Mouse (Mus musculus): ENCODE measurements around the gene Zfr2. TPM values are rescaled to one million over a fixed set of nuclear protein-coding genes. Genes with fewer than 3 reads are reported as not detected.
A peak's percentile ranks its signal among the peaks of the same experiment; 100 is the strongest.

The Zfr2 gene
- polyA plus RNA-seq (2015; fragmentation: Nextera tagmentation; extraction: Ambion mirVana), result 9.7 and 10.9 TPM in 2 replicates

GRCm38 (mm10) chr10:81232580-81233225 is at the start of gene Zfr2:
Gene Zfr2 (plus strand): TSS chr10:81233155.
- Histone ChIP-seq H3K36me3 (ENCODE audit: poor library complexity, severe bottlenecking) (no peaks in the 10 kb centered on the region), H3K27ac (no peak within 1 kb of the TSS), H3K9ac (peak within 1 kb of the TSS; percentile 69), H3K27me3 (no peaks in the 10 kb centered on the region), H3K9me3 (replicated peaks) (no peaks in the 10 kb centered on the region), H3K4me2 (peak within 1 kb of the TSS; percentile 67), H3K4me1 (peaks cover 50% of the 10 kb centered on the region), H3K4me3 (peak within 1 kb of the TSS; percentile 57)
- WGBS, result 9% methylated on average over 25 of the region's 29 CpGs
- peak; percentile 71 for ATAC-seq

GRCm38 (mm10) chr10:81183805-81184204 is 49.1 kb upstream of the Zfr2 start, which contains the start of gene 4930442H23Rik:
Gene 4930442H23Rik (minus strand): TSS chr10:81183849.
- peak within 1 kb of the TSS; percentile 85 for H3K27ac ChIP-seq
- no peaks in the 10 kb centered on the region for H3K27me3 ChIP-seq
- H3K4me1 ChIP-seq, result peaks cover 39% of the 10 kb centered on the region
- no peaks in the 10 kb centered on the region for H3K9me3 ChIP-seq (replicated peaks)
- WGBS, result 89% methylated on average over 5 of the region's 5 CpGs
- H3K4me3 ChIP-seq, result peak within 1 kb of the TSS; percentile 58
- peaks cover 72% of the 10 kb centered on the region for H3K36me3 ChIP-seq (ENCODE audit: poor library complexity, severe bottlenecking)
- no peak for ATAC-seq
- H3K4me2 ChIP-seq, result peak within 1 kb of the TSS; percentile 68
- peak within 1 kb of the TSS; percentile 64 for H3K9ac ChIP-seq

- Histone ChIP-seq H3K9ac (peak overlapping the region; percentile 4; the same call in 1 of the 2 replicates), H3K27me3 (no peaks in the 10 kb centered on the region), H3K36me3 (ENCODE audit: poor library complexity, severe bottlenecking) (peaks cover 67% of the 10 kb centered on the region), H3K9me3 (replicated peaks) (no peaks in the 10 kb centered on the region), H3K27ac (no peak overlapping the region), H3K4me2 (no peak overlapping the region), H3K4me1 (peaks cover 31% of the 10 kb centered on the region), H3K4me3 (no peak overlapping the region)
- ATAC-seq, result no peak
- 70% methylated on average over 4 of the region's 4 CpGs for WGBS
Measured at GRCm38 (mm10) chr10:81184765-81185164, 48.2 kb upstream of the Zfr2 start.

GRCm38 (mm10) chr10:81187161-81187560 is 45.8 kb upstream of the Zfr2 start:
- peaks cover 56% of the 10 kb centered on the region for H3K36me3 ChIP-seq (ENCODE audit: poor library complexity, severe bottlenecking)
- H3K27ac ChIP-seq, result no peak overlapping the region
- H3K4me1 ChIP-seq, result peaks cover 26% of the 10 kb centered on the region
- no peak overlapping the region for H3K4me3 ChIP-seq
- H3K4me2 ChIP-seq, result no peak overlapping the region
- WGBS, result 88% methylated on average over 9 of the region's 9 CpGs
- no peaks in the 10 kb centered on the region for H3K27me3 ChIP-seq
- ATAC-seq, result no peak
- no peaks in the 10 kb centered on the region for H3K9me3 ChIP-seq (replicated peaks)
- no peak overlapping the region for H3K9ac ChIP-seq

- ATAC-seq, result no peak
- Histone ChIP-seq H3K27ac (no peak overlapping the region), H3K4me2 (no peak overlapping the region), H3K4me3 (no peak overlapping the region), H3K9me3 (replicated peaks) (no peaks in the 10 kb centered on the region), H3K9ac (no peak overlapping the region), H3K36me3 (ENCODE audit: poor library complexity, severe bottlenecking) (peaks cover 45% of the 10 kb centered on the region), H3K27me3 (peaks cover 13% of the 10 kb centered on the region), H3K4me1 (peaks cover 26% of the 10 kb centered on the region)
- WGBS, result 78% methylated on average over 26 of the region's 26 CpGs
Measured at GRCm38 (mm10) chr10:81189821-81190220, 43.1 kb upstream of the Zfr2 start.

GRCm38 (mm10) chr10:81190236-81190911 is 42.6 kb upstream of the Zfr2 start:
- no peak overlapping the region for H3K4me2 ChIP-seq
- H3K27ac ChIP-seq, result no peak overlapping the region
- no peak overlapping the region for H3K9ac ChIP-seq
- H3K27me3 ChIP-seq, result peaks cover 19% of the 10 kb centered on the region
- no peaks in the 10 kb centered on the region for H3K9me3 ChIP-seq (replicated peaks)
- no peak for ATAC-seq
- WGBS, result 65% methylated on average over 31 of the region's 31 CpGs
- peaks cover 39% of the 10 kb centered on the region for H3K36me3 ChIP-seq (ENCODE audit: poor library complexity, severe bottlenecking)
- H3K4me1 ChIP-seq, result peaks cover 23% of the 10 kb centered on the region
- H3K4me3 ChIP-seq, result no peak overlapping the region

- peaks cover 24% of the 10 kb centered on the region for H3K27me3 ChIP-seq
- no peak overlapping the region for H3K4me3 ChIP-seq
- H3K4me1 ChIP-seq, result peaks cover 23% of the 10 kb centered on the region
- no peak overlapping the region for H3K9ac ChIP-seq
- no peaks in the 10 kb centered on the region for H3K9me3 ChIP-seq (replicated peaks)
- no peak overlapping the region for H3K4me2 ChIP-seq
- H3K27ac ChIP-seq, result no peak overlapping the region
- no peak for ATAC-seq
- WGBS, result 72% methylated on average over 6 of the region's 6 CpGs
- peaks cover 35% of the 10 kb centered on the region for H3K36me3 ChIP-seq (ENCODE audit: poor library complexity, severe bottlenecking)
Measured at GRCm38 (mm10) chr10:81190912-81191321, 42.0 kb upstream of the Zfr2 start.

GRCm38 (mm10) chr10:81191342-81191982 is 41.5 kb upstream of the Zfr2 start:
- peaks cover 33% of the 10 kb centered on the region for H3K36me3 ChIP-seq (ENCODE audit: poor library complexity, severe bottlenecking)
- H3K9ac ChIP-seq, result no peak overlapping the region
- H3K27me3 ChIP-seq, result peaks cover 30% of the 10 kb centered on the region
- ATAC-seq, result no peak
- peaks cover 23% of the 10 kb centered on the region for H3K4me1 ChIP-seq
- 89% methylated on average over 18 of the region's 18 CpGs for WGBS
- peak overlapping the region; percentile 96 for H3K4me2 ChIP-seq
- H3K27ac ChIP-seq, result peak overlapping the region; percentile 94; the same call in 1 of the 2 replicates
- H3K9me3 ChIP-seq (replicated peaks), result no peaks in the 10 kb centered on the region
- H3K4me3 ChIP-seq, result peak overlapping the region; percentile 63

- no peaks in the 10 kb centered on the region for H3K9me3 ChIP-seq (replicated peaks)
- H3K9ac ChIP-seq, result peak overlapping the region; percentile 81
- H3K4me2 ChIP-seq, result peak overlapping the region; percentile 96
- peaks cover 39% of the 10 kb centered on the region for H3K27me3 ChIP-seq
- under 1% methylated on average over 68 of the region's 93 CpGs for WGBS
- H3K27ac ChIP-seq, result peak overlapping the region; percentile 94
- H3K4me1 ChIP-seq, result peaks cover 23% of the 10 kb centered on the region
- H3K4me3 ChIP-seq, result peak overlapping the region; percentile 63
- peak; percentile 89 for ATAC-seq
- H3K36me3 ChIP-seq (ENCODE audit: poor library complexity, severe bottlenecking), result peaks cover 24% of the 10 kb centered on the region
Measured at GRCm38 (mm10) chr10:81192270-81192967, 40.5 kb upstream of the Zfr2 start.

- Histone ChIP-seq H3K36me3 (ENCODE audit: poor library complexity, severe bottlenecking) (peaks cover 22% of the 10 kb centered on the region), H3K9me3 (replicated peaks) (no peaks in the 10 kb centered on the region), H3K4me3 (peak overlapping the region; percentile 63), H3K27ac (peak overlapping the region; percentile 94), H3K9ac (peak overlapping the region; percentile 81), H3K4me1 (peaks cover 23% of the 10 kb centered on the region), H3K4me2 (peak overlapping the region; percentile 96), H3K27me3 (peaks cover 41% of the 10 kb centered on the region)
- WGBS, result 2% methylated on average over 19 of the region's 19 CpGs
- ATAC-seq, result peak; percentile 8
Measured at GRCm38 (mm10) chr10:81192968-81193501, 39.9 kb upstream of the Zfr2 start.

GRCm38 (mm10) chr10:81193991-81194774 is 38.8 kb upstream of the Zfr2 start:
- peaks cover 41% of the 10 kb centered on the region for H3K27me3 ChIP-seq
- H3K9ac ChIP-seq, result no peak overlapping the region
- H3K36me3 ChIP-seq (ENCODE audit: poor library complexity, severe bottlenecking), result peaks cover 17% of the 10 kb centered on the region
- H3K27ac ChIP-seq, result no peak overlapping the region
- no peaks in the 10 kb centered on the region for H3K9me3 ChIP-seq (replicated peaks)
- WGBS, result 12% methylated on average over 37 of the region's 37 CpGs
- peaks cover 23% of the 10 kb centered on the region for H3K4me1 ChIP-seq
- ATAC-seq, result no peak
- no peak overlapping the region for H3K4me3 ChIP-seq
- H3K4me2 ChIP-seq, result no peak overlapping the region; the same call in 1 of the 2 replicates

Measured in forebrain, embryonic 13.5 days (tissue).